ENCODE assay signal across 18 mouse cellular contexts in the genomic region with DNA sequence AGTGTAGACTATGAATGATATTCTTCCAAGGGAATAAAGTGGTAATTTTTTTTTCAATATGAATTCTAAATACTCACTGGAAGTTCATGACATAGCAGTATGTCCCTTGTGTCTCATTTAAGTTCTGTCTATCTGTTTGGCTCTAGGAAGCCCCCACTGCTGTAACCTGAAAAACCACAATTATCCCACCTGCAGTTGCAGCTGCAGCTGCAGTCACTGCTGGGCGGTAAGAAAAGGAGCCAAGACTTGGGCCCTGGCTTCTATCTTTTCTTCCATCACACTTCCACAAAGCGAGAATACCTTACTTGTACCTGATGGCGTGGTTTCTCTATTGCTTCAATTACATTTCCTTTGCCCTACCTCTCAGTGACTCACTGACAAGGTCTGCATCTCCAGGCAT. TPM values are rescaled to one million over a fixed set of nuclear protein-coding genes. Genes with fewer than 3 reads are reported as not detected.
"Had no signal": no experiment of that assay in that cellular context is flagged by ENCODE, and none has a peak within 500 bp of the region (broad histone marks: within the 10 kb centered on the region; RNA-seq: fewer than 3 reads in every experiment).

No protein-coding gene starts in this region.

- H3K27me3 ChIP-seq: liver, embryonic 12.5 days; midbrain, embryonic 12.5 days; neural tube, embryonic 13.5 days; stomach, embryonic 15.5 days had no signal

- ATAC-seq: liver, embryonic 12.5 days; midbrain, embryonic 16.5 days had no signal

- H3K4me1 ChIP-seq: liver, embryonic 12.5 days; midbrain, embryonic 10.5 days; midbrain, embryonic 12.5 days had no signal

- DNase-seq: lung, adult 18-20 months; lung, embryonic 14.5 days; lung, postnatal 10 days; lung, postnatal 4 days; midbrain, embryonic 14.5 days; retina, postnatal 1 day; right cerebral cortex, adult 18-20 months; right cerebral cortex, postnatal 14 days had no signal

- H3K4me2 ChIP-seq: liver, embryonic 12.5 days; lung, embryonic 14.5 days; midbrain, embryonic 12.5 days; neural tube, embryonic 13.5 days; stomach, embryonic 15.5 days had no signal

- H3K9me3 ChIP-seq: liver, embryonic 12.5 days; midbrain, embryonic 10.5 days; midbrain, embryonic 12.5 days; neural tube, embryonic 13.5 days; stomach, embryonic 15.5 days had no signal

- H3K27ac ChIP-seq: liver, embryonic 12.5 days; liver, embryonic 14.5 days; midbrain, embryonic 10.5 days; midbrain, embryonic 12.5 days; neural tube, embryonic 13.5 days; stomach, embryonic 15.5 days; stomach, postnatal 0 days had no signal

- H3K36me3 ChIP-seq: liver, embryonic 12.5 days; stomach, embryonic 15.5 days had no signal

- H3K9ac ChIP-seq: liver, embryonic 12.5 days; liver, embryonic 14.5 days; lung, embryonic 14.5 days; midbrain, embryonic 12.5 days; neural tube, embryonic 13.5 days; stomach, embryonic 15.5 days had no signal

- H3K4me3 ChIP-seq: liver, embryonic 12.5 days; midbrain, embryonic 10.5 days; midbrain, embryonic 12.5 days; myocyte; neural tube, embryonic 13.5 days; stomach, embryonic 15.5 days had no signal

RNA-seq across cellular contexts. Expression of gene Ccdc141, which starts 17.1 kb away (rescaled TPM):
- total RNA-seq: neutrophil, adult 5-6 weeks had no signal
